Mouse (Mus musculus): ENCODE measurements at regions not wholly inside any gene's neighbourhood (a gene's known extent, or its start where the extent isn't known, plus 50 kb on each side); places are given as distances from the start of the nearest gene placed in this dataset.

DNA sequence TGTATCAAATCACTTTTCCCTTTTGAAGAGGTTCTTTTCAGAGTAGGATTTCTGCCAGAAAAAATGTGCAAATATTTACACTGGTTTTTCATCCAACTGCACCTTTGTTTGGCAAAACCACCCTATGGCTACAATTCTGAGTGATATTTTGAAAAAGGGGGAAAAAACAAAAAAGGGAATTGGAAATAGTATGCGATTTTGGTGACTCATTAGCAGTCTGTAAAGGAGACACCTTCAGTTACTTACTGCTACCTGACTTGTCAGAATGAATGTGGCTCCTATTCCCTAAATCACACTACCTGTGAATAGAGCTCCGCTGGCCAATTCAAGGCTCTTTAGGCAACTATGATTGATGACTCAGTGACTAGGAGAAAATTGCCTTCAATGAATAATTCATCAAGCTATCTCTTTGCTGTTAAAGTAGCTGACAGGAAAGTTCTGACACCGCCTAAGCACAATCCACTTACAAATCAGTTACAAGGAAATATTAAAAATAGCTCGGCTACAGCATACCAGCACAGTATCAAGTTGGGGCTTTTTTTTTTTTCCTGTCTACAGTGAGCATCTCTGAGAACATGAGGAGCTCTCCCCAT, 560.8 kb downstream of the Gm43517 start:
- no peak for TF ChIP-seq CTCF (IDR thresholded peaks at IDR 0.05)
- no peak for TF ChIP-seq EP300 (IDR thresholded peaks at IDR 0.05)
